Mouse (Mus musculus) liver, embryonic 14.5 days (tissue): ENCODE data around the gene Kbtbd12.

Source experiments
- CTCF ChIP-seq: IDR thresholded peaks from 2 replicates; pipeline ENCODE4 v1.5.1; 2016; ENCODE audit warnings: antibody characterized with exemption, low read depth, control low read depth
- EP300 ChIP-seq: IDR thresholded peaks from 2 replicates; pipeline ENCODE4 v1.6.1; 2016; ENCODE audit warnings: antibody characterized with exemption, low read depth

DNA sequence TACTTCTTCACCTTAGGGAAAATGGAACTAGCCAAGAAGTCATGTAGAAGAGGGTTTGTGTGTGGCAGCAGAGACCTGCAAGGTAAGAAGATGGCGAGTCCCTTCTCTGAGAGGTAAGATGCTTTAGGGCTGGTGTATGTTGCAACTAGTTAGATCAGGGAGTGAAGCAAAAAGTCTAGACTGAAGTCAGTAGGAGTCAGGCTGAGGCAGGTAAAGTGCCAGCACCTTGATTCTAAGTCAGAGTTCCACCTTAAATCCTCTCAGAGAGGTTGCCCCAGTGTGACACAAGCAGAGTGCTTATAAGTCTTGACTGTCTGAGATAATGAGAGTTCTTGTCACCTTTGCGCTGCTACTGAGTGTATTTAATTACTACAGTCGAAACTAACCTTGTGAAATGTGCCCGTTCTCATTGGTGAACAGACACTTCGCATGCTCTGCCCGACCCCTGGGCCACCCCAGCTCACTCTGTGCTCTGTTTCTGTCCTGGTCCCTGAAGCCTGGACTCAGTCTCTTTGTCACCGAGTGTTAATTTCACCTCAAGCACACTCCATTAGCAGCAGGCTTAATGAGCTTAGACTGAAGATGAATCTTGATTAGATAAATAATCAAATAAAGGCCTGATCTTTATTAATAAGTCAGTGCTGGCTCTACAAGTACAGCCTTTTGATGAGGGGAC is 49.0 kb downstream of the Kbtbd12 start:
- no peak for TF ChIP-seq CTCF
- TF ChIP-seq EP300, result no peak
